Mouse (Mus musculus) ES-Bruce4 (cell line): ENCODE data around the gene Aff3. TPM values are rescaled to one million over a fixed set of nuclear protein-coding genes. Genes with fewer than 3 reads are reported as not detected.

Source experiments
- H3K27ac ChIP-seq: 2 replicates; pipeline ENCODE4 v1.5.1; 2012; ENCODE audit warnings: low read length, inconsistent platforms; ENCODE audit not compliant: insufficient read depth
- H3K27me3 ChIP-seq: 2 replicates; pipeline ENCODE4 v1.6.1; 2012; ENCODE audit warnings: mild to moderate bottlenecking, low read length, inconsistent platforms; ENCODE audit not compliant: control insufficient read depth, poor library complexity, insufficient read depth, severe bottlenecking
- H3K36me3 ChIP-seq: 2 replicates; pipeline ENCODE4 v1.6.1; 2012; ENCODE audit warnings: inconsistent platforms, mild to moderate bottlenecking, low read length, moderate library complexity; ENCODE audit not compliant: control insufficient read depth, poor library complexity, insufficient read depth, severe bottlenecking
- H3K4me1 ChIP-seq: one replicate; pipeline ENCODE4 v1.8.1; 2011; ENCODE audit warnings: low read length; ENCODE audit not compliant: control insufficient read depth, insufficient read depth
- H3K4me3 ChIP-seq: 2 replicates; pipeline ENCODE4 v1.5.1; 2011; ENCODE audit warnings: low read depth, mild to moderate bottlenecking, low read length
- H3K9ac ChIP-seq: 2 replicates; pipeline ENCODE4 v1.6.1; 2012; ENCODE audit warnings: low read depth, mild to moderate bottlenecking, inconsistent platforms; ENCODE audit not compliant: poor library complexity, severe bottlenecking
- H3K9me3 ChIP-seq: replicated peaks from 2 replicates; pipeline ENCODE4 v1.6.1; 2012; ENCODE audit warnings: mild to moderate bottlenecking, low read length, inconsistent platforms; ENCODE audit not compliant: control insufficient read depth, poor library complexity, insufficient read depth, severe bottlenecking
- CTCF ChIP-seq: IDR thresholded peaks from one replicate; pipeline ENCODE4 v1.8.1; 2011; ENCODE audit warnings: low read depth, low read length
- EP300 ChIP-seq: IDR thresholded peaks from 2 replicates; pipeline ENCODE4 v1.6.1; 2011; ENCODE audit warnings: low read depth, low read length; ENCODE audit not compliant: insufficient read depth
- POLR2A ChIP-seq: IDR thresholded peaks from one replicate; pipeline ENCODE4 v1.8.1; 2011; ENCODE audit warnings: low read length; ENCODE audit not compliant: insufficient read depth
- polyA plus RNA-seq: library from polyadenylated mRNA; stranded (reverse); fragments of >200 nt; gene quantifications from 2 replicates; pipeline ENCODE4 v1.2.4, GENCODE M21; 2011; ENCODE audit warnings: low read depth; ENCODE audit not compliant: missing spikeins, insufficient read depth, insufficient read length

The Aff3 gene
- polyA plus RNA-seq, 1 experiment: 9.2 TPM

GRCm38 (mm10) chr1:38291915-38292314 lies 372.8 kb downstream of the Aff3 start:
- H3K9ac ChIP-seq: no peak overlapping the region
- no peaks in the 10 kb centered on the region for H3K4me1 ChIP-seq
- no peak overlapping the region for H3K27ac ChIP-seq
- no peak overlapping the region for H3K4me3 ChIP-seq
- no peak for TF ChIP-seq EP300
- TF ChIP-seq CTCF: no peak
- TF ChIP-seq POLR2A: no peak
- H3K9me3 ChIP-seq: no peaks in the 10 kb centered on the region
- H3K27me3 ChIP-seq: no peaks in the 10 kb centered on the region
- H3K36me3 ChIP-seq: no peaks in the 10 kb centered on the region

GRCm38 (mm10) chr1:38291497-38291896 lies 373.3 kb downstream of the Aff3 start:
- H3K9me3 ChIP-seq: no peaks in the 10 kb centered on the region
- no peak overlapping the region for H3K27ac ChIP-seq
- H3K4me1 ChIP-seq: no peaks in the 10 kb centered on the region
- H3K9ac ChIP-seq: no peak overlapping the region
- H3K36me3 ChIP-seq: no peaks in the 10 kb centered on the region
- H3K27me3 ChIP-seq: no peaks in the 10 kb centered on the region
- TF ChIP-seq CTCF (no peak), EP300 (no peak), POLR2A (no peak)
- no peak overlapping the region for H3K4me3 ChIP-seq

GRCm38 (mm10) chr1:38290881-38291280 lies 373.9 kb downstream of the Aff3 start:
- no peaks in the 10 kb centered on the region for H3K4me1 ChIP-seq
- TF ChIP-seq EP300 (no peak), POLR2A (no peak), CTCF (no peak)
- no peak overlapping the region for H3K27ac ChIP-seq

GRCm38 (mm10) chr1:38289891-38290290 lies 374.9 kb downstream of the Aff3 start:
- H3K4me3 ChIP-seq: no peak overlapping the region
- no peak overlapping the region for H3K9ac ChIP-seq
- H3K4me1 ChIP-seq: no peaks in the 10 kb centered on the region
- H3K27ac ChIP-seq: no peak overlapping the region
- TF ChIP-seq CTCF (no peak), POLR2A (no peak), EP300 (no peak)
- H3K27me3 ChIP-seq: no peaks in the 10 kb centered on the region
- no peaks in the 10 kb centered on the region for H3K9me3 ChIP-seq
- H3K36me3 ChIP-seq: no peaks in the 10 kb centered on the region

More at GRCm38 (mm10) chr1:38290881-38291280, 373.9 kb downstream of the Aff3 start:
- H3K27me3 ChIP-seq: no peaks in the 10 kb centered on the region
- no peaks in the 10 kb centered on the region for H3K9me3 ChIP-seq
- H3K36me3 ChIP-seq: no peaks in the 10 kb centered on the region
- H3K9ac ChIP-seq: no peak overlapping the region
- no peak overlapping the region for H3K4me3 ChIP-seq

- no peaks in the 10 kb centered on the region for H3K9me3 ChIP-seq
- H3K27ac ChIP-seq: no peak overlapping the region
- TF ChIP-seq EP300: no peak
- TF ChIP-seq POLR2A: no peak
- no peak for TF ChIP-seq CTCF
- H3K9ac ChIP-seq: no peak overlapping the region
- H3K36me3 ChIP-seq: no peaks in the 10 kb centered on the region
- no peaks in the 10 kb centered on the region for H3K27me3 ChIP-seq
- H3K4me3 ChIP-seq: no peak overlapping the region
- H3K4me1 ChIP-seq: no peaks in the 10 kb centered on the region
These were observed 376.0 kb downstream of the Aff3 start for GRCm38 (mm10) chr1:38288716-38289115.

GRCm38 (mm10) chr1:38286551-38286950 lies 378.2 kb downstream of the Aff3 start:
- Histone ChIP-seq H3K9me3 (no peaks in the 10 kb centered on the region), H3K27me3 (no peaks in the 10 kb centered on the region), H3K27ac (no peak overlapping the region), H3K4me1 (no peaks in the 10 kb centered on the region), H3K4me3 (no peak overlapping the region), H3K9ac (no peak overlapping the region), H3K36me3 (no peaks in the 10 kb centered on the region)
- TF ChIP-seq EP300: no peak
- no peak for TF ChIP-seq CTCF
- TF ChIP-seq POLR2A: no peak
